Mouse (Mus musculus): ENCODE measurements around the gene Cd46.

Cd46 gene

GRCm38 (mm10) chr1:195018089-195018999 is 73.7 kb downstream of the Cd46 start:
- DNase-seq, result peak; percentile 95

GRCm38 (mm10) chr1:195017626-195018025 is 74.4 kb downstream of the Cd46 start:
- DNase-seq, result no peak

- DNase-seq, result peak; percentile 86
These were observed 75.1 kb downstream of the Cd46 start for GRCm38 (mm10) chr1:195016811-195017501.

- peak; percentile 75 for DNase-seq
These were observed 76.8 kb downstream of the Cd46 start for GRCm38 (mm10) chr1:195015281-195015680.

GRCm38 (mm10) chr1:195014201-195014885 is 77.7 kb downstream of the Cd46 start:
- no peak for DNase-seq

GRCm38 (mm10) chr1:195012531-195012930 is 79.5 kb downstream of the Cd46 start:
- no peak for DNase-seq

GRCm38 (mm10) chr1:195006267-195006666 is 85.8 kb downstream of the Cd46 start:
- DNase-seq, result no peak

GRCm38 (mm10) chr1:195004194-195004593 is 87.9 kb downstream of the Cd46 start:
- DNase-seq, result no peak

- no peak for DNase-seq
These were observed 88.7 kb downstream of the Cd46 start for GRCm38 (mm10) chr1:195003328-195003727.

- no peak for DNase-seq
These were observed 93.7 kb downstream of the Cd46 start for GRCm38 (mm10) chr1:194998396-194998795.

- DNase-seq, result no peak
These were observed 96.9 kb downstream of the Cd46 start for GRCm38 (mm10) chr1:194995196-194995595.

- no peak for DNase-seq
These were observed 97.8 kb downstream of the Cd46 start for GRCm38 (mm10) chr1:194994262-194994661.

GRCm38 (mm10) chr1:194993409-194993988 is 98.5 kb downstream of the Cd46 start:
- no peak for DNase-seq

GRCm38 (mm10) chr1:194992589-194993317 is 99.3 kb downstream of the Cd46 start:
- no peak for DNase-seq

GRCm38 (mm10) chr1:194991654-194992053 is 100.4 kb downstream of the Cd46 start:
- no peak for DNase-seq

GRCm38 (mm10) chr1:194990976-194991375 is 101.1 kb downstream of the Cd46 start:
- DNase-seq, result no peak

GRCm38 (mm10) chr1:194989024-194989423 is 103.0 kb downstream of the Cd46 start:
- no peak for DNase-seq

Data from cerebellum, adult 9-11 months (tissue).